Mouse (Mus musculus) midbrain, embryonic 12.5 days (tissue): Measurements from ENCODE around the gene Il6st. TPM values are rescaled to one million over a fixed set of nuclear protein-coding genes. Genes with fewer than 3 reads are reported as not detected.
"Not testable (repeated sequence)": the region's sequence is repeated elsewhere in the genome, so short reads cannot be mapped to it uniquely, and the experiment has no call there.

Source experiments
- ATAC-seq: fragments of 200-750 bp; cut with Nextera tagmentation; 2 replicates; pipeline ENCODE4 v1.8.0; 2017; ENCODE audit warnings: low read depth, moderate TSS enrichment, moderate library complexity; ENCODE audit not compliant: low FRiP score
- H3K27ac ChIP-seq: fragments of 300-500 bp; sonication (generic); replicated peaks from 2 replicates; pipeline ENCODE4 v1.5.1; 2016; ENCODE audit warnings: mild to moderate bottlenecking
- H3K27me3 ChIP-seq: fragments of 300-500 bp; sonication (generic); 2 replicates; pipeline ENCODE4 v1.6.1; 2016; ENCODE audit warnings: mild to moderate bottlenecking
- H3K36me3 ChIP-seq: fragments of 300-500 bp; sonication (generic); 2 replicates; pipeline ENCODE4 v1.6.1; 2016
- H3K4me1 ChIP-seq: fragments of 300-500 bp; sonication (generic); 2 replicates; pipeline ENCODE4 v1.6.1; 2016
- H3K4me2 ChIP-seq: fragments of 300-500 bp; sonication (generic); replicated peaks from 2 replicates; pipeline ENCODE4 v1.6.1; 2016; ENCODE audit warnings: mild to moderate bottlenecking, moderate library complexity
- H3K4me3 ChIP-seq: fragments of 300-500 bp; sonication (generic); 2 replicates; pipeline ENCODE4 v1.5.1; 2016; ENCODE audit warnings: mild to moderate bottlenecking
- H3K9ac ChIP-seq: fragments of 300-500 bp; sonication (generic); replicated peaks from 2 replicates; pipeline ENCODE4 v1.6.1; 2016; ENCODE audit warnings: mild to moderate bottlenecking, moderate library complexity
- H3K9me3 ChIP-seq: fragments of 300-500 bp; sonication (generic); 2 replicates; pipeline ENCODE4 v1.6.1; 2016; ENCODE audit warnings: mild to moderate bottlenecking
- WGBS: fragments of 180-500 bp; shearing (Covaris S2); methylation state at CpG from one replicate; pipeline ENCODE4 v1.1.7; 2016; 5-methylcytosine and 5-hydroxymethylcytosine counted together
- polyA plus RNA-seq: library from polyadenylated mRNA; unstranded; fragments of >200 nt; fragmentation: Nextera tagmentation; extraction: Ambion mirVana; gene quantifications from 2 replicates; pipeline ENCODE4 v1.2.1, GENCODE M21; 2016

The Il6st gene
- 39.5 and 40.0 TPM in 2 replicates for polyA plus RNA-seq

DNA sequence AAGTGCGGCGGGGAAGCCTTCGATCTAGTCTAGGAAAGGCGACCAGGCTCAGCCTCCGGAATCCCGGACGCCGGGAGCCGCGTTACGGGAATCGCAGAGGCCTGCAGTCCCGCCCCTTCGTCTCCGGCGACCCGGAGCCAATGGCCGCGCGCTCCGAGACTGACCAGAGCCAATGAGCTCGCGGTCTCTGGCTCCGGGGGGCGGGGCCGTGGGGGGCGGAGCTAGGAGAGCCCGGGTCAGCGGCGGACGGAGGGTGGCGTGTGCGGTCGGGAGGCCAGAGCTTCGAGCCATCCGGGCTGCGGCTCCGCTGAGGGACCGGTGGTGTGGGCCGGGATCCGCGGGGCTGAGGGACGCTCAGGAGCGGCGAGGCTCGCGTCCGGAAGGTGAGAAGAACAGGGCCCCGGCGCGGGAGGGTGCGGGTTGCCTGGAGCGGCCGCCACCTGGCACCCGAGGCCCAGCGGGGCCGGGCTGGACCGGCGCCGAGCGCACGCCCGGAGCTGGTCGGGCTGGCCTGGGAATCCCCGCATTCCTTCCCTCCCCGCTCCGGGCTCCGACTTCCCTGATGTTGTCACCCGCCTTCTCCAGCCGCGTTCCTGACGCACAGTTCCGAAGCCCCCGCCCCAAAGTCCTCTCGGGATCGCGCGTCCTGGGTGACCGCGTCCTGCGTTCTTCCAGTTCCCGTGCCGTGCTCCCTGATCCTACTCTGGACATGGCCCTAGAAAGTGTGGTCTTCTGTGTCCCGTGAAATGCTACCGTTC is at the start of gene Il6st:
Gene Il6st (plus strand): TSS at position 203 of the 758 bp plus-strand sequence.
- ATAC-seq = peak; percentile 100

DNA sequence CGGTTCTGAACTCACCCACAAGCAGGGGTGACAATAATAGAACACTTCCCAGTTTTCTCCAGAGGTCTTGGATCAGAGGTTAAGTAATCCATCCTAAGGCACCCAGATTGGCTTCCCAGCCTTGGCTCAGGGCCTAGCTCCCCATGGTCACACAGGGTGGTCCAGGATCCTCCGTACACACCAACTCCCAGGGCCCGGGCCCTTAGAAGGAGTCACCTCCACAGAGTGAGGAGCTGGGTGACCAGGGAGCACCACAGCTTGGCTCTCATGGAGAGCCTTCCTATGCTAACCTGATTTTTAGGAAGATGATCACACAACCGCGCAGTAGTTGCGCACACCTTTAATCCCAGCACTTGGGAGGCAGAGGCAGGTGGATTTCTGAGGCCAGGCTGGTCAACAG is 48.0 kb upstream of the Il6st start:
- Histone ChIP-seq H3K4me2 (no peak overlapping the region), H3K9ac (no peak overlapping the region), H3K4me3 (no peak overlapping the region), H3K27ac (no peak overlapping the region), H3K27me3 (no peaks in the 10 kb centered on the region), H3K9me3 (no peaks in the 10 kb centered on the region), H3K36me3 (no peaks in the 10 kb centered on the region), H3K4me1 (0 out of 2 replicates have a peak, but pooled peaks cover 9% of the 10 kb centered on the region)
- no peak for ATAC-seq
- WGBS = 70% methylated on average over 6 of the region's 6 CpGs

More for the DNA sequence above, at the start of gene Il6st:
- peaks cover 12% of the 10 kb centered on the region for H3K4me1 ChIP-seq
- H3K27ac ChIP-seq = peak within 1 kb of the TSS; percentile 67
- H3K9ac ChIP-seq = peak within 1 kb of the TSS; percentile 82
- WGBS = under 1% methylated on average over 79 of the region's 85 CpGs
- no peaks in the 10 kb centered on the region for H3K27me3 ChIP-seq
- H3K9me3 ChIP-seq = no peaks in the 10 kb centered on the region
- no peaks in the 10 kb centered on the region for H3K36me3 ChIP-seq
- peak within 1 kb of the TSS; percentile 76 for H3K4me3 ChIP-seq
- H3K4me2 ChIP-seq = peak within 1 kb of the TSS; percentile 69

DNA sequence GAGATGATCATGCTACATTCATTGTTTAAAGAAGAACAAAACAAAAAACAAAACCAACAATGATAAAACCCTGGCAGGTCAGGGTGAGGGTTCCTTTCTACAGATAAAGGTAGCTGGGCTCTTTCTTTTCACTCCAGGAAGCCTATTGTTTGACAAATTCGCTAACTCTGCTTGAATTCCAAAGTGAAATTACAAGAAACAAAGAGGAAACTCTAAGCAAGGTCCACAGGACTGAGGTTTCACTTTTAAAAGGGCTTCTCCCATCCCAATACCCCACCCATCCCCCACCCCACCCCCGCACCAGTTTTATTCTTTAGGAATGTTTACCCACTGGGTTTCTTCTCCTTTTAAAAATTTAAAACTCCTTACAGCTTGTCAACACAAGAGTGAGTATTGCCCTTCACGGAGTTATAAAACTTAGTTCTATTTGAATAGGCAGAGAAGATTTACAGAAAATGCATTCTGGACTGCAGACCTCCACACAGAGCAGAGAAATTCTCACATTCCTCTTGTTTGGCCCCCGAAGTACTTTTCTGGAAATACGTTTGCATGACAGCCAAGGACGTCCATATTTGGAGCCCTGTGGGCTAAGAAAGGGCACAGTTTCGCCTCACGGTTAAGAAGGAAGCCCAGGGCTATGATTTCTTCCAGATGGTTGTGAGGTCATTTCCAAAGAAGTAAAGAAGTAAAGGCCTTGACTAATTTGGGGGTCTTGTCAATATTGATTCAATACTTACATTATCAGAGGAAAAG is 47.3 kb upstream of the Il6st start:
- ATAC-seq = no peak
- Histone ChIP-seq H3K9me3 (no peaks in the 10 kb centered on the region), H3K4me1 (0 out of 2 replicates have a peak, but pooled peaks cover 9% of the 10 kb centered on the region), H3K4me3 (no peak overlapping the region), H3K4me2 (no peak overlapping the region), H3K36me3 (no peaks in the 10 kb centered on the region), H3K27ac (no peak overlapping the region), H3K9ac (no peak overlapping the region), H3K27me3 (no peaks in the 10 kb centered on the region)
- 18% methylated on average over 8 of the region's 8 CpGs for WGBS

DNA sequence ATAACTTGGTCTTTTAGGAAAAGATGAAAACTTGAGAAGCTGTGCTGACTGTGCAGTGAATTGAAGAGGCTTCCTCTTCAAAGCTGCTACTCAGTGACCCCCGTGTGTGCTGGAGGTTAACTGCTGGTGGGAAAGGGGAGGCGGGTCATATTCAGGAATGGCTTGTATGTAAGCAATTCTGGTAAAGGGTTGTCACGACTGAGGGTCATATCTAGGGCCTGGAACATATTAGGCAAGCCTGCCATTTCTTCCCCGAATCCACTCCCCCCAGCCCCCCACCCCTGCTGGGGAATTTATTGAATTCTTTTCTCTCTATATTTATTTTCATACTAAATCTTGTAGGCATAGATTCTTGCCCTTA is 46.7 kb upstream of the Il6st start:
- no peaks in the 10 kb centered on the region for H3K36me3 ChIP-seq
- H3K4me2 ChIP-seq = no peak overlapping the region
- WGBS = 38% methylated on average over 4 of the region's 4 CpGs
- no peaks in the 10 kb centered on the region for H3K9me3 ChIP-seq
- H3K4me3 ChIP-seq = no peak overlapping the region
- H3K27ac ChIP-seq = no peak overlapping the region
- H3K9ac ChIP-seq = no peak overlapping the region
- ATAC-seq = no peak
- 0 out of 2 replicates have a peak, but pooled peaks cover 9% of the 10 kb centered on the region for H3K4me1 ChIP-seq
- H3K27me3 ChIP-seq = no peaks in the 10 kb centered on the region

DNA sequence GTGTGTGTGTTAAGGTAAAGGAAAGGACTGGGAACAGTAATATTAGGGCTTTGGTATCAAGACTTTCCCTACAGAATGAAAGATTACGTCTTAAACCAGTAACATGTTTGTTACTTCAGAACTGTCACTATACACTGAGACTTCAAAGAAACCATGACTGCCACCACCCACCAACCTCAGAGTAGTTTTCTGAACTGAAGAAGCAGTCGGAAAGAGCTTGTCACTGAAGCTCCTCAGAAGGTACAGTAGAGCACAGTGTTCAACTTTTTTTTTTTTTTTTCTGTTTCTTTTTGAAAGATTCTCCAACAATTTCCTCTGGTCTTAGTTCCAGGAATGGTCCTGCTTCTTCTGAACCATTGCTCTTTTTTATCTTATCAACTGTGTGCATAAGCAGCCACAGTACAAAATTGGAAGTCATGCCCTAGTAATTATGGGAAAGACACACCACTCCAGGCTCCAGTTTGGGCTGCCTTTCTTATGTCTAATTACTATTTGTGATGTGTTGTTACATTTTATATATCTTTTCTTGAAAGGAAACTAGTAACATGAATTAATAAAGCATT is 45.9 kb upstream of the Il6st start:
- Histone ChIP-seq H3K27me3 (no peaks in the 10 kb centered on the region), H3K36me3 (no peaks in the 10 kb centered on the region), H3K9ac (no peak overlapping the region), H3K4me3 (no peak overlapping the region), H3K4me2 (no peak overlapping the region), H3K27ac (no peak overlapping the region), H3K4me1 (0 out of 2 replicates have a peak, but pooled peaks cover 9% of the 10 kb centered on the region), H3K9me3 (no peaks in the 10 kb centered on the region)
- WGBS = 90% methylated on average over 2 of the region's 2 CpGs
- no peak for ATAC-seq

DNA sequence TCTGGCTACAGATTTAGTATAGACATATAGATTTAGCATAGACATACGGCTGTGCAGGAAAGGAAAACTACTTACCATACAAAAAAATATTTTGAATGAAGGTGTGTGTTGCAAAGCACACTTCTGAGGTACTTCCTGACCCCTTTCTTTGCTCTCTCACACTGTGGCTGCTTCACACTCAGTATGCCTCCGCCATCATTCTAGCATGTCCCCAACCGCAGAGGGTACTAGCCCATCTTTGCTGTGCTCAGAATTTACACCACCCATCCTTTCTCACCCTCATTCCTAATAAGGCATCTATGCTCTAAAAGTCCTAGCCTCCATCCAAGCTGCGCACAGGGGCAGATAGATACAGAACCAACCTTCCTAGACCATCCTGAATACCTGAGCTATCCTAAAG is 45.3 kb upstream of the Il6st start:
- Histone ChIP-seq H3K27me3 (no peaks in the 10 kb centered on the region), H3K4me2 (no peak overlapping the region), H3K36me3 (no peaks in the 10 kb centered on the region), H3K4me3 (no peak overlapping the region), H3K27ac (no peak overlapping the region), H3K9me3 (no peaks in the 10 kb centered on the region), H3K4me1 (0 out of 2 replicates have a peak, but pooled peaks cover 9% of the 10 kb centered on the region), H3K9ac (no peak overlapping the region)
- 86% methylated on average over 4 of the region's 4 CpGs for WGBS
- ATAC-seq = no peak

DNA sequence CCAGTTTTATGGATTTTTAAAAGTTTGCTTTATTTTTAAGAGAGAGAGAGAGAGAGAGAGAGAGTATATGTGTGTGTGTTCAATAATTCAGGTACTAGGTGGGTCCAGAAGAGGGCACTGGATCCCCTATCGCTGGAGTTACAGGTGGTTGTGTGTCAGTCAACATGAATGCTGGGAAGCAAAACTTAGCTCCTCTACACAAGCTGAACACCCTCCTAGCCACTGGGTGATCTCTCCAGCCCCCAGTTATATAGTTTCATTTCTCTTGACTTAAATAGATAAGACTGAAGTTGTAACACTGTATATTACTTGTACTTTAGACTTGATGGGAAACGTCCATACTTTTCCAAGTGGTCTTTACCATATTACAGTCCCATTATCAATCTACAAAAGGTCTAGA is 39.7 kb upstream of the Il6st start:
- WGBS = 87% methylated on average over 2 of the region's 2 CpGs
- Histone ChIP-seq H3K4me1 (no peaks in the 10 kb centered on the region), H3K27ac (no peak overlapping the region), H3K4me2 (no peak overlapping the region), H3K9me3 (no peaks in the 10 kb centered on the region), H3K4me3 (no peak overlapping the region), H3K9ac (no peak overlapping the region), H3K27me3 (no peaks in the 10 kb centered on the region), H3K36me3 (no peaks in the 10 kb centered on the region)
- no peak for ATAC-seq

DNA sequence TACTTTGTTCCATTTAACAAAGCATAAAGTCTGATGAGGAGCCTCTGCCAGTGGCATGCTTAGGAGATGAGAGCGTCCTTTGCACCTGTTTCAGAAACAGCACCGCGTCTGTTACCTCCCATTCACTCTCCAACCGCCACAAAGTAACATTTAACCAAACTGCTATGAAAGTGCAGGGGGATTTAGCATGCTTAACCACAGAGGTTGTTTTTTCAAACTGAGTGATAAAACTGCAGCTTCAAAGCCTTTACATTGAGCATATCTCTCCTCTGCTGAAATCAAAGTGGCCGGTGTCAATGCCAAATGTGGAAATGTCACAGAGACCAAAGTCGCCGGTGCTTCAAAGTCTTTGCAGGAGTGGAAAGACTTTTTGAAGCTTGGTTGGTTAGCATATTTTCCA is 39.2 kb upstream of the Il6st start:
- Histone ChIP-seq H3K9me3 (no peaks in the 10 kb centered on the region), H3K36me3 (no peaks in the 10 kb centered on the region), H3K4me2 (no peak overlapping the region), H3K27me3 (no peaks in the 10 kb centered on the region), H3K4me3 (no peak overlapping the region), H3K4me1 (no peaks in the 10 kb centered on the region), H3K9ac (no peak overlapping the region), H3K27ac (no peak overlapping the region)
- WGBS = 92% methylated on average over 7 of the region's 7 CpGs
- ATAC-seq = no peak

DNA sequence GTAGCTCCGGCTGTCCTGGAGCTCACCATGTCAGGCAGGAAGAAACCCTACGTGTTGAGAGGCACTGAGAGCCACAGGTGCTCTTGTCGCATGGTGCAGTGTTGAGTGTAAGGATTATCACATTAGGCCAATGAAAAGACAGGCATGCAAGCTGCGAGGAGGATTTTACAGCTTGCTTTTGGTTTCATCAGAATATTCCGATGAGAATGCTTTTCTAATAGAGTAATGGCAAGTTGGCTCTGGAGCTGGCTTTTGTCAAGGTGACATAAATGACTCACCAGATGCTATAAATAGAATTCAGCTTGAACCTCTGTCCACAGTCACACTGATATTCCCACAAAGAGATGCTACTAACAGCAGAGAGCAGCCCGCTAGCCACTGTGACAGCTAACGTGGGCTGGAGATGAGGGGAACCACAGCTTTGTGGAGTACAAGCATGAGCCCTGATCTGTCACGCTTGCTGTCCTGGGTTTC is 38.7 kb upstream of the Il6st start:
- H3K27ac ChIP-seq = no peak overlapping the region
- H3K27me3 ChIP-seq = no peaks in the 10 kb centered on the region
- ATAC-seq = no peak
- H3K4me3 ChIP-seq = no peak overlapping the region
- H3K9me3 ChIP-seq = no peaks in the 10 kb centered on the region
- H3K4me2 ChIP-seq = no peak overlapping the region
- H3K9ac ChIP-seq = no peak overlapping the region
- no peaks in the 10 kb centered on the region for H3K36me3 ChIP-seq
- no peaks in the 10 kb centered on the region for H3K4me1 ChIP-seq
- WGBS = 75% methylated on average over 8 of the region's 8 CpGs

DNA sequence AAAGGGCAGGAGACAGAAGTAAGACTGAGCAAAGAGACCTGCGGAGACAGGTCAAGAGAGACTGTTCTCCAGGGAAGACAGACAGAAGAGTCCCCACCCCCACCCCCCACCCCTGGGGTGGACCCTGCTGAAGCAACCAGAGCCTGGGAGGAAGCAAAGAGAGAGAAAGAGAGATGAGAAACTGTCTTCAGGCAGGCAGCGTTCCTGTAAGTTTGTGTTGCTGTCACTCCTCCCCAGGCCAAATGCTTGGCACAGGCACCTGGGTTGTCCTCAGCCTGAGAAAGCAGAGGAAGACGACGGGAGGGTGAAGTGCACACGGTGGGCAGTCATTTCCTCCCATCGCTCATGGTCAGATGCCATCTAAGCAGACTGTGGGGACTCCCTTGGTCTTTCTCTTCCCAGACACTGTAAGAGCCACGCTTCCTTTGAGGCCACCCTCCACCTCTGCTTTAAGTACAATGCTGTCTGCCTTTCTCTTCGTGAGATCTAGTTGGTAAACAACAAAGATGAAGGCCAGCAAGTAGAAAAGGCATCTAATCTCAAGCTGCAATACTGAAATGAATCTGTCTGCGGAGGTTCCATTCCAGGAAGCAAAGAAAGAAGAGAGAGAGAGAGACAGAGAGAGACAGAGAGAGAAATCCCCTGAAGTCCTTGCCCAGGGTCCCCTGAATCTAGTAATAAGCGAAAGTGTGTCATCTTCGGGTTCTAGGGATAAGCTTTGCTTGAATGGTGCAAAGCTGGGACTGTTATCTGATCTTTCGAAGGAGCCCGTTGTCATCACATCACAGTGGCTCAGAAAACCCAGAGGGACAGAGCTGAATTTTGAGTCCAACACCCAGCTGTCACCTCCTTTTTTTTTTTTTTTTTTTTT is 37.4 kb upstream of the Il6st start:
- no peak overlapping the region for H3K9ac ChIP-seq
- H3K27me3 ChIP-seq = no peaks in the 10 kb centered on the region
- no peaks in the 10 kb centered on the region for H3K36me3 ChIP-seq
- H3K9me3 ChIP-seq = no peaks in the 10 kb centered on the region
- no peak overlapping the region for H3K4me2 ChIP-seq
- WGBS = 78% methylated on average over 13 of the region's 13 CpGs
- H3K4me1 ChIP-seq = no peaks in the 10 kb centered on the region
- no peak overlapping the region for H3K4me3 ChIP-seq
- no peak for ATAC-seq
- H3K27ac ChIP-seq = no peak overlapping the region

DNA sequence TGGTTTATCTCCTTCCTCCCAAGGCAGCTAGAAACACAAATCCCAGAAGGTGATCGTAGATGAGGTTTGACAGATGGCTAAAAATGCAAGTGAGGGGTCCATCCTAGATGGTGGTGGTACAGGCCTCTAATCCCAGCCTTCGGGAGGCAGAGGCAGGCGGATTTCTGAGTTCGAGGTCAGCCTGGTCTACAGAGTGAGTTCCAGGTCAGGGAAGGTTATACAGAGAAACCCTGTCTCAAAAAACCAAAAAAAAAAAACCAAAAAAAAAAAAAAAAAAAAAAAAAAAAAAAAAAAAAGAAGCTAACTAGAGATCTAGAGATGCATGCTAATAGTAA is 36.8 kb upstream of the Il6st start:
- WGBS = 83% methylated on average over 4 of the region's 4 CpGs
- not testable (repeated sequence) for H3K27me3 ChIP-seq

More for the DNA sequence above, 36.8 kb upstream of the Il6st start:
- not testable (repeated sequence) for H3K36me3 ChIP-seq, H3K9me3 ChIP-seq, H3K4me2 ChIP-seq, H3K9ac ChIP-seq, H3K4me1 ChIP-seq, H3K27ac ChIP-seq, ATAC-seq, H3K4me3 ChIP-seq
